Mouse (Mus musculus): Measurements from ENCODE around the gene Clasrp. TPM values are rescaled to one million over a fixed set of nuclear protein-coding genes. Genes with fewer than 3 reads are reported as not detected.

The Clasrp gene
- polyA plus RNA-seq, 1 experiment from 2014 or later = 19.0 TPM

- H3K4me1 ChIP-seq (replicated peaks; ENCODE audit: control insufficient read depth, insufficient read depth) = peaks cover 6% of the 10 kb centered on the region; the same call in 1 of the 2 replicates
- H3K27me3 ChIP-seq (ENCODE audit: control insufficient read depth, insufficient read depth, low read length) = no peaks in the 10 kb centered on the region
- no peaks in the 10 kb centered on the region for H3K9me3 ChIP-seq (ENCODE audit: control insufficient read depth, low read length)
- no peak overlapping the region for H3K9ac ChIP-seq (ENCODE audit: low read length)
- no peak overlapping the region for H3K27ac ChIP-seq (replicated peaks)
- H3K4me2 ChIP-seq (replicated peaks; ENCODE audit: low read depth) = no peak overlapping the region
- DNase-seq (ENCODE audit: low spot score) (no peak), ATAC-seq (ENCODE audit: low FRiP score, low TSS enrichment) (no peak)
- no peak for TF ChIP-seq EP300 (optimal IDR thresholded peaks at IDR 0.05)
- TF ChIP-seq CTCF (IDR thresholded peaks at IDR 0.05; ENCODE audit: low read depth) = no peak
- no peak overlapping the region for H3K4me3 ChIP-seq (ENCODE audit: low read depth, low read length)
- no peaks in the 10 kb centered on the region for H3K36me3 ChIP-seq (ENCODE audit: control insufficient read depth, insufficient read depth, low read length)
- WGBS = 59% methylated on average over 2 of the region's 2 CpGs
Observed at GRCm38 (mm10) chr7:19540771-19541566, 63.3 kb downstream of the Clasrp start.

GRCm38 (mm10) chr7:19534676-19535075 lies 69.6 kb downstream of the Clasrp start:
- no peak for ATAC-seq (ENCODE audit: low FRiP score, low TSS enrichment)
- DNase-seq (ENCODE audit: low spot score) = no peak
- no peak overlapping the region for H3K4me3 ChIP-seq (ENCODE audit: low read depth, low read length)
- 89% methylated on average over 10 of the region's 10 CpGs for WGBS
- no peak overlapping the region for H3K4me2 ChIP-seq (replicated peaks; ENCODE audit: low read depth)
- H3K9ac ChIP-seq (ENCODE audit: low read length) = no peak overlapping the region
- no peaks in the 10 kb centered on the region for H3K27me3 ChIP-seq (ENCODE audit: control insufficient read depth, insufficient read depth, low read length)
- no peak overlapping the region for H3K27ac ChIP-seq (replicated peaks)
- no peaks in the 10 kb centered on the region for H3K9me3 ChIP-seq (ENCODE audit: control insufficient read depth, low read length)
- TF ChIP-seq CTCF (IDR thresholded peaks at IDR 0.05; ENCODE audit: low read depth) (no peak), EP300 (optimal IDR thresholded peaks at IDR 0.05) (no peak)
- no peaks in the 10 kb centered on the region for H3K4me1 ChIP-seq (replicated peaks; ENCODE audit: control insufficient read depth, insufficient read depth)
- peaks cover 33% of the 10 kb centered on the region for H3K36me3 ChIP-seq (ENCODE audit: control insufficient read depth, insufficient read depth, low read length)

DNA sequence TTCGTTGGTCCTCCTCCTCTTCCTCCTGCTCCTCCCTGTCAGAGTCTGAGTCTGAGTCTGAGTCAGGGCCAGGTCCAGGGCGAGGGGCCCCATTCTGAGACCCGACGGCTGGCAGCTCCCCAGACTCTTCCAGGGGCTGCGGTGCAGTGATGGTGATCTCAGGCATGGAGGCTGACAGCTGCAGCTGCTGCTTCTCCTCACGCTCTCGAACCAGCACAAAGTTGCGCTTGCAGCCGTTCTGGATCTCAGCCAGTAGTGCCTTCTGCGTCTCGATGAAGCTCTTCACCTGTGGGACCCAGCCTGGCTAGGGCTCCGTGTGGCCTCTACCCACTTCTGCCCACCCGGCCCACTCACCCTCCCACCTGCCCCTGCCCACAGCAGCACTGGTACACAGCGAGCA lies 72.0 kb downstream of the Clasrp start:
- Histone ChIP-seq H3K4me2 (replicated peaks; ENCODE audit: low read depth) (no peak overlapping the region), H3K9ac (ENCODE audit: low read length) (no peak overlapping the region), H3K36me3 (ENCODE audit: control insufficient read depth, insufficient read depth, low read length) (peaks cover 33% of the 10 kb centered on the region), H3K4me3 (ENCODE audit: low read depth, low read length) (no peak overlapping the region), H3K4me1 (replicated peaks; ENCODE audit: control insufficient read depth, insufficient read depth) (no peaks in the 10 kb centered on the region), H3K27me3 (ENCODE audit: control insufficient read depth, insufficient read depth, low read length) (no peaks in the 10 kb centered on the region), H3K27ac (replicated peaks) (no peak overlapping the region), H3K9me3 (ENCODE audit: control insufficient read depth, low read length) (no peaks in the 10 kb centered on the region)
- no peak for ATAC-seq (ENCODE audit: low FRiP score, low TSS enrichment)
- no peak for DNase-seq (ENCODE audit: low spot score)
- WGBS = 82% methylated on average over 14 of the region's 14 CpGs
- TF ChIP-seq CTCF (IDR thresholded peaks at IDR 0.05; ENCODE audit: low read depth) (no peak), EP300 (optimal IDR thresholded peaks at IDR 0.05) (no peak)

- DNase-seq (ENCODE audit: low spot score) = peak; percentile 50
- Histone ChIP-seq H3K4me3 (ENCODE audit: low read depth, low read length) (no peak overlapping the region), H3K36me3 (ENCODE audit: control insufficient read depth, insufficient read depth, low read length) (peaks cover 33% of the 10 kb centered on the region), H3K27ac (replicated peaks) (no peak overlapping the region), H3K4me2 (replicated peaks; ENCODE audit: low read depth) (no peak overlapping the region), H3K27me3 (ENCODE audit: control insufficient read depth, insufficient read depth, low read length) (no peaks in the 10 kb centered on the region), H3K9me3 (ENCODE audit: control insufficient read depth, low read length) (no peaks in the 10 kb centered on the region), H3K9ac (ENCODE audit: low read length) (no peak overlapping the region), H3K4me1 (replicated peaks; ENCODE audit: control insufficient read depth, insufficient read depth) (no peaks in the 10 kb centered on the region)
- WGBS = 67% methylated on average over 10 of the region's 10 CpGs
- peak; percentile 31; the same call in 1 of the 2 replicates for ATAC-seq (ENCODE audit: low FRiP score, low TSS enrichment)
- TF ChIP-seq CTCF (IDR thresholded peaks at IDR 0.05; ENCODE audit: low read depth) (peak; percentile 52), EP300 (optimal IDR thresholded peaks at IDR 0.05) (no peak)
Observed at GRCm38 (mm10) chr7:19531077-19531476, 73.2 kb downstream of the Clasrp start.

Other genes starting within 250 kb of the Clasrp start
- 13.4 and 13.6 TPM in 2 replicates for gene Cd3eap, start 245.0 kb downstream of the Clasrp start, polyA plus RNA-seq (2015; fragmentation: Nextera tagmentation; extraction: Ambion mirVana)
- 10.3 and 12.2 TPM in 2 replicates for gene Ppp1r13l, start 244.7 kb downstream of the Clasrp start, polyA plus RNA-seq (2015; fragmentation: Nextera tagmentation; extraction: Ambion mirVana)
- 6.0 and 6.4 TPM in 2 replicates for gene Ercc2, start 222.5 kb downstream of the Clasrp start, polyA plus RNA-seq (2015; fragmentation: Nextera tagmentation; extraction: Ambion mirVana)
- gene Klc3, start 200.4 kb downstream of the Clasrp start, polyA plus RNA-seq (2015; fragmentation: Nextera tagmentation; extraction: Ambion mirVana) = 24.3 and 26.5 TPM in 2 replicates
- gene Ckm, start 199.7 kb downstream of the Clasrp start, polyA plus RNA-seq (2015; fragmentation: Nextera tagmentation; extraction: Ambion mirVana) = 42.1 and 43.6 TPM in 2 replicates
- gene Mark4, start 145.7 kb downstream of the Clasrp start, polyA plus RNA-seq (2015; fragmentation: Nextera tagmentation; extraction: Ambion mirVana) = 5.2 and 5.3 TPM in 2 replicates
- 0.97 and 1.1 TPM in 2 replicates for gene Exoc3l2, start 141.2 kb downstream of the Clasrp start, polyA plus RNA-seq (2015; fragmentation: Nextera tagmentation; extraction: Ambion mirVana)
- 3.2 and 3.7 TPM in 2 replicates for gene Bloc1s3, start 96.1 kb downstream of the Clasrp start, polyA plus RNA-seq (2015; fragmentation: Nextera tagmentation; extraction: Ambion mirVana)
- gene Trappc6a, start 96.1 kb downstream of the Clasrp start, polyA plus RNA-seq (2015; fragmentation: Nextera tagmentation; extraction: Ambion mirVana) = 113 and 123 TPM in 2 replicates
- 30.8 and 33.0 TPM in 2 replicates for gene Nkpd1, start 86.6 kb downstream of the Clasrp start, polyA plus RNA-seq (2015; fragmentation: Nextera tagmentation; extraction: Ambion mirVana)
- gene Ppp1r37, start 41.4 kb downstream of the Clasrp start, polyA plus RNA-seq (2015; fragmentation: Nextera tagmentation; extraction: Ambion mirVana) = 16.5 and 21.2 TPM in 2 replicates
- gene Zfp296, start 27.2 kb downstream of the Clasrp start, polyA plus RNA-seq (2015; fragmentation: Nextera tagmentation; extraction: Ambion mirVana) = 3.7 and 5.0 TPM in 2 replicates
- 108 and 114 TPM in 2 replicates for gene Gemin7, start 26.9 kb downstream of the Clasrp start, polyA plus RNA-seq (2015; fragmentation: Nextera tagmentation; extraction: Ambion mirVana)
- 7.3 and 8.7 TPM in 2 replicates for gene Relb, start 25.0 kb upstream of the Clasrp start, polyA plus RNA-seq (2015; fragmentation: Nextera tagmentation; extraction: Ambion mirVana)
- gene Clptm1, start 60.5 kb upstream of the Clasrp start, polyA plus RNA-seq (2015; fragmentation: Nextera tagmentation; extraction: Ambion mirVana) = 55.0 and 65.1 TPM in 2 replicates
- 8.7 and 10.7 TPM in 2 replicates for gene Apoc2, start 73.5 kb upstream of the Clasrp start, polyA plus RNA-seq (2015; fragmentation: Nextera tagmentation; extraction: Ambion mirVana)
- gene Gm44805, start 76.9 kb upstream of the Clasrp start, polyA plus RNA-seq (2015; fragmentation: Nextera tagmentation; extraction: Ambion mirVana) = not detected in 2 replicates
- 2.8 and 6.1 TPM in 2 replicates for gene Apoc4, start 77.0 kb upstream of the Clasrp start, polyA plus RNA-seq (2015; fragmentation: Nextera tagmentation; extraction: Ambion mirVana)
- gene Apoc1, start 88.2 kb upstream of the Clasrp start, polyA plus RNA-seq (2015; fragmentation: Nextera tagmentation; extraction: Ambion mirVana) = 79.6 and 88.4 TPM in 2 replicates
- 383 and 436 TPM in 2 replicates for gene Apoe, start 94.7 kb upstream of the Clasrp start, polyA plus RNA-seq (2015; fragmentation: Nextera tagmentation; extraction: Ambion mirVana)
- 98.0 and 105 TPM in 2 replicates for gene Tomm40, start 111.0 kb upstream of the Clasrp start, polyA plus RNA-seq (2015; fragmentation: Nextera tagmentation; extraction: Ambion mirVana)
- 82.2 and 83.8 TPM in 2 replicates for gene Nectin2, start 146.0 kb upstream of the Clasrp start, polyA plus RNA-seq (2015; fragmentation: Nextera tagmentation; extraction: Ambion mirVana)
- gene Bcam, start 166.5 kb upstream of the Clasrp start, polyA plus RNA-seq (2015; fragmentation: Nextera tagmentation; extraction: Ambion mirVana) = 87.5 and 103 TPM in 2 replicates
- 44.4 and 48.5 TPM in 2 replicates for gene Cblc, start 192.3 kb upstream of the Clasrp start, polyA plus RNA-seq (2015; fragmentation: Nextera tagmentation; extraction: Ambion mirVana)
- 8.9 and 9.1 TPM in 2 replicates for gene Bcl3, start 218.3 kb upstream of the Clasrp start, polyA plus RNA-seq (2015; fragmentation: Nextera tagmentation; extraction: Ambion mirVana)
- 0.29 and 0.41 TPM in 2 replicates for gene Gm19345, start 247.5 kb upstream of the Clasrp start, polyA plus RNA-seq (2015; fragmentation: Nextera tagmentation; extraction: Ambion mirVana)